Mouse (Mus musculus) spleen, adult 2 months (tissue): ENCODE data around the gene 1700092M07Rik.

Experiments used
- CTCF ChIP-seq: fragments of 200-500 bp; IDR thresholded peaks from 2 replicates; pipeline ENCODE4 v1.5.1; 2011; ENCODE audit warnings: mild to moderate bottlenecking, inconsistent platforms; ENCODE audit not compliant: insufficient read depth, insufficient read length, insufficient replicate concordance; ENCODE audit errors: extremely low read depth
- POLR2A ChIP-seq: fragments of 200-500 bp; IDR thresholded peaks from 2 replicates; pipeline ENCODE4 v1.6.1; 2011; ENCODE audit warnings: low read depth, low read length, inconsistent platforms

GRCm38 (mm10) chr19:8695330-8695729, 45.2 kb upstream of the 1700092M07Rik start:
- peak; percentile 71 for TF ChIP-seq CTCF
- TF ChIP-seq POLR2A = no peak
